Mouse (Mus musculus) liver, embryonic 14.5 days (tissue): ENCODE measurements around the gene Eef1akmt2. TPM values are rescaled to one million over a fixed set of nuclear protein-coding genes. Genes with fewer than 3 reads are reported as not detected.

Experiments used
- ATAC-seq: fragments of 200-750 bp; cut with Nextera tagmentation; 2 replicates; pipeline ENCODE4 v1.8.0; 2017; ENCODE audit warnings: moderate number of reproducible peaks, mild to moderate bottlenecking, moderate library complexity; ENCODE audit not compliant: insufficient read depth
- DNase-seq, 3 experiments: peaks; one replicate each; pipeline ENCODE4 v3.0.0-alpha.2; 2012 to 2013; ENCODE audit warnings: low read depth in 3 of 3, low spot score in 3 of 3
- H3K27ac ChIP-seq: fragments of 300-500 bp; sonication (generic); 2 replicates; pipeline ENCODE4 v1.5.1; 2014; ENCODE audit warnings: moderate library complexity, mild to moderate bottlenecking, control low read depth, inconsistent platforms
- H3K27me3 ChIP-seq: fragments of 300-500 bp; sonication (generic); 2 replicates; pipeline ENCODE4 v1.6.1; 2014; ENCODE audit warnings: mild to moderate bottlenecking, low read length, moderate library complexity; ENCODE audit not compliant: control insufficient read depth, insufficient read depth
- H3K36me3 ChIP-seq: fragments of 300-500 bp; sonication (generic); replicated peaks from 2 replicates; pipeline ENCODE4 v1.6.1; 2014; ENCODE audit warnings: low read depth; ENCODE audit not compliant: control insufficient read depth, insufficient read depth
- H3K4me1 ChIP-seq, 2 experiments: fragments of 200-500 bp in 1 of 2; fragments of 300-500 bp in 1 of 2; sonication (generic) in 1 of 2; replicated peaks; 2 replicates each; pipeline ENCODE4 v1.6.1; 2012 to 2014; ENCODE audit warnings: antibody characterized with exemption in 1 of 2, inconsistent platforms in 1 of 2, low read length in 1 of 2; ENCODE audit not compliant: control insufficient read depth in 2 of 2, insufficient read depth in 2 of 2
- H3K4me2 ChIP-seq: fragments of 300-500 bp; sonication (generic); 2 replicates; pipeline ENCODE4 v1.6.1; 2014; ENCODE audit warnings: low read depth, mild to moderate bottlenecking, control low read depth, moderate library complexity
- H3K4me3 ChIP-seq, 2 experiments: fragments of 200-500 bp in 1 of 2; fragments of 300-500 bp in 1 of 2; sonication (generic) in 1 of 2; 2 replicates each; pipeline ENCODE4 v1.5.1; 2012 to 2014; ENCODE audit warnings: low read depth in 2 of 2, low read length in 2 of 2, mild to moderate bottlenecking in 2 of 2, control low read depth in 1 of 2, inconsistent platforms in 1 of 2, moderate library complexity in 1 of 2; ENCODE audit not compliant: insufficient read depth in 1 of 2
- H3K9ac ChIP-seq: fragments of 300-500 bp; sonication (generic); replicated peaks from 2 replicates; pipeline ENCODE4 v1.6.1; 2014; ENCODE audit warnings: mild to moderate bottlenecking, control low read depth, moderate library complexity
- H3K9me3 ChIP-seq: fragments of 300-500 bp; sonication (generic); 2 replicates; pipeline ENCODE4 v1.6.1; 2016; ENCODE audit warnings: low read length, mixed read lengths; ENCODE audit not compliant: control insufficient read depth
- CTCF ChIP-seq: IDR thresholded peaks from 2 replicates; pipeline ENCODE4 v1.5.1; 2016; ENCODE audit warnings: antibody characterized with exemption, low read depth, control low read depth
- EP300 ChIP-seq: IDR thresholded peaks from 2 replicates; pipeline ENCODE4 v1.6.1; 2016; ENCODE audit warnings: antibody characterized with exemption, low read depth
- WGBS: fragments of 180-500 bp; shearing (Covaris S2); extraction: QIAGEN DNeasy Blood & Tissue Kit; methylation state at CpG from one replicate; pipeline ENCODE4 v1.1.7; 2014; ENCODE audit not compliant: insufficient replicate concordance; 5-methylcytosine and 5-hydroxymethylcytosine counted together
- polyA plus RNA-seq, 2 experiments: library from polyadenylated mRNA; depleted of rRNA in 1 of 2; stranded (reverse) in 1 of 2; unstranded in 1 of 2; fragments of >200 nt; fragmentation: Nextera tagmentation in 1 of 2; extraction: Ambion mirVana in 1 of 2; gene quantifications; 2 replicates each; pipeline versions ENCODE4 v1.2.1 to v1.2.3; 2012 to 2014

The Eef1akmt2 gene
- polyA plus RNA-seq, 2 experiments, result 13.1 to 19.0 TPM

DNA sequence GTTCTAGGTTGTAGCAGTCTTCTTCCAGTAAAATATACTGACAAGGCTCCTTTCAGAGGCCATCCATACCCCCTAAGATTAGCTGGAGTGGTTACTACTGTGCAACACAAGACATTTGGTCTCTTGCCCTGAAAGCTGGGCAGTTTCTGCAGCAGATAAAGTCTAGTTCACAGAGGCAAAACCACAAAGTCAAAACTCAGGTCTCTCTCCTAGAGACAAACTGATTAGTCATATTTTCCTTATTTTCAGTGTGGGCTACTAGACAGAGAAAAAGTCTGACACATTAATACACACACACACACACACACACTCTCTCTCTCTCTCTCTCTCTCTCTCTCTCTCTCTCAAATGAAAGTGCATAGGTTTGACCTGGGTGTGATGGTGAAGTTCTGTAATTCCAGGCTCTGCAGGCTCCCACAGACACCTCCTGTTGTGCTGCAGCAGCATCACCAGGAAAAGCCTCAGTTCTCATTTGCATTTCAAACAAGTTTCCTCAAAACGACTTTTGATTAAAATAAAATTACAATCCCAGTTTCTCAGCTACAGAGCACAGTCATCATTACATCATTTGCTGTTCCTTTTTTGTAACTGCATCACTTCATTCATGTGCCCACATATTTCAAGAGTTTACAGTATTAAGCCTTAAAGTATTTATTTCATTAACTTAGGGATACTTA, 28.0 kb downstream of the Eef1akmt2 start:
- H3K9ac ChIP-seq, result no peak overlapping the region
- H3K9me3 ChIP-seq, result no peaks in the 10 kb centered on the region
- H3K4me1 ChIP-seq, result no peaks in the 10 kb centered on the region
- TF ChIP-seq EP300, result no peak
- no peak for TF ChIP-seq CTCF
- H3K27me3 ChIP-seq, result no peaks in the 10 kb centered on the region
- H3K4me2 ChIP-seq, result no peak overlapping the region
- H3K36me3 ChIP-seq, result no peaks in the 10 kb centered on the region
- whole genome bisulfite sequencing, result 15% methylated on average over 1 of the region's 1 CpGs
- no peak overlapping the region for H3K4me3 ChIP-seq
- no peak overlapping the region for H3K27ac ChIP-seq
- ATAC-seq (peak; percentile 45; the same call in 1 of the 2 replicates), DNase-seq (no peak)

DNA sequence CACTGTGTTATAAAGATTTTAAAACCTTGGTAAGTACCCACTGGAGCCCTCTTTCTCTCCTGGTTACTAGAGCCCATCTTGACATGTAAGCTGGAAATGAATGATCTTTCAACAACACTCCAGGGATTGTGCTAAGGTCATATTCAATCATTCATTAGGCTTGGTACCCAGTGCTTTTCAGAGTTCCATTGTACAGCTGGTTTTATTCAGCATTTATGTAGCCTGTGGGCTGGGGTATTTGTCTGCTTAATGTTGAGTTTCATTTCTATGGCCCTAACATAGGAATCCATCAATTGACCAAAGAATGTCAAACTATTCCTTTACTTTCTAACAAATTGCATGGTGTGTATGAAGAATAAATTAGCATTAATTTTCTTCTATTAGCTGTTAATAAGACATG, 28.6 kb downstream of the Eef1akmt2 start:
- H3K36me3 ChIP-seq, result no peaks in the 10 kb centered on the region
- no peaks in the 10 kb centered on the region for H3K27me3 ChIP-seq
- H3K4me2 ChIP-seq, result no peak overlapping the region
- H3K4me3 ChIP-seq, result no peak overlapping the region
- no peak for TF ChIP-seq EP300
- TF ChIP-seq CTCF, result no peak
- ATAC-seq (no peak), DNase-seq (no peak)
- no peak overlapping the region for H3K9ac ChIP-seq
- H3K9me3 ChIP-seq, result no peaks in the 10 kb centered on the region
- no peaks in the 10 kb centered on the region for H3K4me1 ChIP-seq
- no peak overlapping the region for H3K27ac ChIP-seq

DNA sequence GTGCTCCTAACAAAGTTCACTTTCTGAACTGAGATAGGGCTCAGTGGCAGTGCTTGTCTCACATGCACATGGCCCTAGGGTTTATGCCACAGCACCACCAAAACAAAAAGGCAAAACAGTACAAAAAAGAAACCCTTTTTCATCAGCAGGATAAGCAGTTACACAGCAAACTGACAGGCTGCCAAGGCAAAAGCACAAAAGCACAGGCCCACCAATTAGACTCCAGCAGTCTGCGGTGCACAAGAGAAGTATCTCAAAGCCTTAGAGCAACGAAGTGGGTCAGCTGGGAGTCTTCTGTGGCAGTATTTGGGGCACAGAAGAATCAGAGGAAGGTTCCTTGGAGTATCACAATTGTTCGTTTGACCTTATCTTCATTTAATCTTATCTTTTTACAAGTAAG, 31.8 kb downstream of the Eef1akmt2 start:
- Histone ChIP-seq H3K27me3 (no peaks in the 10 kb centered on the region), H3K27ac (no peak overlapping the region), H3K9me3 (no peaks in the 10 kb centered on the region), H3K4me2 (no peak overlapping the region), H3K4me1 (no peaks in the 10 kb centered on the region), H3K9ac (no peak overlapping the region), H3K36me3 (no peaks in the 10 kb centered on the region), H3K4me3 (no peak overlapping the region)
- TF ChIP-seq EP300, result no peak
- no peak for TF ChIP-seq CTCF
- WGBS, result 54% methylated on average over 3 of the region's 3 CpGs
- DNase-seq (no peak), ATAC-seq (no peak)

DNA sequence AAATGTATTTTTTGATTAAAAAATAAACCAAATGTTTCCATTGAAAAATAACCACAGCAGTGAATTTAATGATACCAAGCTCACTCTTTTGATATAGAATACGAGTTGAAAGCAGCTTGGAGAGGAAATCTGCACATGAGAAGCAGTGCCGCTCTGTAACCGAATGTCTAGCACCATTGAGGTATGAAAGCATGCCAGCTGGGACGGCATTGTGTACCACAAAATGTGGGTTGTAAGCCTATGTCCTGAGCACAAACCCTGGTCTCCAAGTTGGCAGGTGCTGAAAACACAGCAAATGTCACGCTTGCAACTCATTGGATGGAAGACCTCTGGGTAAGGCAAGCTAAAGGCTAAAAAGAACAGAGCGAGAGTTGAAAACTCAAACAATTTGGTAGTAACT, 35.4 kb downstream of the Eef1akmt2 start:
- WGBS, result 81% methylated on average over 6 of the region's 6 CpGs
- H3K9me3 ChIP-seq, result no peaks in the 10 kb centered on the region
- H3K4me3 ChIP-seq, result no peak overlapping the region
- H3K4me2 ChIP-seq, result no peak overlapping the region
- no peak overlapping the region for H3K9ac ChIP-seq
- no peaks in the 10 kb centered on the region for H3K36me3 ChIP-seq
- peaks cover 10% of the 10 kb centered on the region for H3K27me3 ChIP-seq
- DNase-seq, result no peak
- 0 out of 4 replicates have a peak, but pooled peaks cover 0 to 3% of the 10 kb centered on the region in 2 experiments for H3K4me1 ChIP-seq
- TF ChIP-seq EP300, result no peak
- no peak for TF ChIP-seq CTCF
- H3K27ac ChIP-seq, result no peak overlapping the region
- no peak for ATAC-seq

DNA sequence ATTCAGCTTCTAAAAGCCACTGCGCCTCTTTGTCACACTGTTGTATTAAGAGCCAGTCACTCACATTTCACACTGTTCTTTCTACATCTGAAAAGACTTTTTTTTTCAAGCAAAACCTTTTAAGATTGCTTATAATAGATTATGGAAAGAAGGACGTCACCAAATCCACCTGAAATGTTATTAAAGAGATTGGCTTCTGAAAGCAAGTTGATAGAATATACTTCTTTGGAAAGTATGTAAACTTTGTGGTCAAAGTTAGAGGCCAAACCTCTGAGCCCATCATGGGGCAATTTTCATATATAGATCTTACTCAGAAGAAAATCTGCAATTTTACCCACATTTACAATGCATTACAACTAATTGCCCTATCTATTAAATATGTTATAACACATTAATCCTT, 35.9 kb downstream of the Eef1akmt2 start:
- Histone ChIP-seq H3K36me3 (no peaks in the 10 kb centered on the region), H3K9me3 (no peaks in the 10 kb centered on the region), H3K27me3 (peaks cover 10% of the 10 kb centered on the region), H3K4me1 (peaks cover 0 to 3% of the 10 kb centered on the region in 2 experiments; a peak in 1 of 4 replicates), H3K4me3 (no peak overlapping the region), H3K9ac (no peak overlapping the region), H3K27ac (no peak overlapping the region), H3K4me2 (no peak overlapping the region)
- TF ChIP-seq EP300 (no peak), CTCF (no peak)
- DNase-seq (no peak), ATAC-seq (no peak)
- WGBS, result 71% methylated on average over 2 of the region's 2 CpGs
